Mouse (Mus musculus) heart, adult 9 months (tissue): Measurements from ENCODE around the gene Hist1h4b.

Experiments used
- DNase-seq, 2 experiments: peaks; one replicate each; pipeline ENCODE4 v3.0.0; 2022; ENCODE audit warnings: low spot score in 2 of 2

Hist1h4b gene

GRCm38 (mm10) chr13:23799405-23799804 is 42.6 kb downstream of the Hist1h4b start:
- peak; percentile 3 to 7 for DNase-seq

DNA sequence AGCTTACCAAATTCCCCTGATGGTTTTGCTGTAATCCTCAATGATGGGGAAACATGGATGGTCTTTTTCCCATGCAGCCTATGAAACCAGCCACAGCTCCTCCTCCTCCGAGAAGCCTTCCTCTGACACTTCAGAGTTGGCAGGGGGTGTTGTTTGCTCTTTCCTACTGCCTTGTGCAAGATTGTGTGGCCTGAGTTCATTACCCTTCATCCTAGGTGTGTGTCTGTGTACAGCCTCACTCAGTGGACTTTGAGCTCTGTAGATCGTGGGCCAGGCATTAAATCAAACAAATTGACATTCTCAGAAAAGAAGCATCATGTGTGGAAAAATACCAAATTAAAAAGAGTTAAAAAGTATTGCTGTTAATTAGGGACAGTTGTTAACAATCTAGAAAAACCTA is 47.7 kb downstream of the Hist1h4b start:
- DNase-seq, result no peak

- DNase-seq, result no peak
Observed at GRCm38 (mm10) chr13:23806422-23807052, 49.7 kb downstream of the Hist1h4b start, which contains the start of gene Slc17a2. Slc17a2 (plus strand) TSS chr13:23806993.
